Mouse (Mus musculus) cerebellum, adult 2 months (tissue): ENCODE measurements around the gene Cox8b.

ENCODE experiments used
- CTCF ChIP-seq: fragments of 200-500 bp; IDR thresholded peaks from 2 replicates; pipeline ENCODE4 v1.5.1; 2011; ENCODE audit warnings: low read depth, mild to moderate bottlenecking, control low read depth, low read length, moderate library complexity, borderline replicate concordance; ENCODE audit not compliant: insufficient read depth
- POLR2A ChIP-seq: fragments of 200-500 bp; IDR thresholded peaks from 2 replicates; pipeline ENCODE4 v1.6.1; 2011; ENCODE audit warnings: low read length, control low read depth, borderline replicate concordance; ENCODE audit not compliant: insufficient read depth

DNA sequence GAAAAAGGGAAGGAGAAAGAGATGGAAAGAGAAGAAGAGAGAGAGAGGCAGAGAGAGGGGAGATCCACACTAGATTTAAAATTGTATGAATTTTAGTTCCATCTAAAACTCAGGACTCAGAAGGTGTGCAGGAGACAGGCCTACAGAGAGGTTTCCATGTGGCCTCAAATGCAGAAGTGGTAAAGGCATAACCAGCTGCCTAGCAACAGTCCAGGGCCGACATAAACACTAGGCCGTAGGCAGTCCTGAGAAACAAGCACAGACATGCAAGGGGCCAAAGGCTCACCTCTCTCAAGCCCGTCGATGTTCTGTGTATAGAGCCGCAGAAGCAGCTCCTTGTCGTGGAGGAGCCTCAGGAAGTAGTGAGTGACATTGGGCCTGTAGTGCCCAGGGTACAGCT is 22.9 kb downstream of the Cox8b start:
- TF ChIP-seq POLR2A = no peak
- TF ChIP-seq CTCF = no peak
